Mouse (Mus musculus): ENCODE measurements around the gene Bmyc. TPM values are rescaled to one million over a fixed set of nuclear protein-coding genes. Genes with fewer than 3 reads are reported as not detected.
"Not testable (repeated sequence)": the region's sequence is repeated elsewhere in the genome, so short reads cannot be mapped to it uniquely, and the experiment has no call there.

The Bmyc gene
- total and polyA plus RNA-seq, 2 experiments from 2014 or later = 87.1 to 229 TPM

DNA sequence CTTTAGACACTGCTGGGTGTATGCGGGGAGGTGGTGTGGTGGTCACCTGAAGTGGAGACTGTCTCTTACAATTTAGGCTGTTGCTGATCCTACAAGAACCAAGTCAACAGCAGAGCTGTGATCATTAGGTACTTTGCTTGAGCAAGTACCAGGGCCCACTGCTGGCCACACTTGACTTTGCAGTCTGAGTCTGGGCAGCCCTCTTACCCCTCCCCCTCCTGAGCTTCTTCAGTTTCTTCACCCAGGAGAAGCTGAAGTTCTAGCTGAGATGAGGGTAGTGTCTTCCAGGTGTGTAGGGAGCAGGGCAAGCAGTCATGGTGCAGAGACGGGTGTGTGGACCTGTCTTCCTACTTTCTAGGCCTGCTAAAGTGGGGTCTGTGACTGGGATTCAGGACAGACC lies 1.6 kb downstream of the Bmyc start:
- ATAC-seq (ENCODE audit: low FRiP score) (no peak), DNase-seq (ENCODE audit: low spot score) (peak; percentile 68)
- H3K27me3 ChIP-seq (ENCODE audit: insufficient read depth, low read length) = no peaks in the 10 kb centered on the region
- whole genome bisulfite sequencing = 85% methylated on average over 2 of the region's 2 CpGs
- TF ChIP-seq CTCF (IDR thresholded peaks at IDR 0.05) = peak; percentile 61
- H3K4me1 ChIP-seq (ENCODE audit: insufficient read depth, low read length) = peaks cover 11% of the 10 kb centered on the region
- H3K9me3 ChIP-seq (ENCODE audit: low read length) = no peaks in the 10 kb centered on the region
- H3K36me3 ChIP-seq (ENCODE audit: insufficient read depth, low read length) = no peaks in the 10 kb centered on the region
- H3K4me3 ChIP-seq (ENCODE audit: low read depth, low read length) = peak overlapping the region; percentile 78
- peak overlapping the region; percentile 79 for H3K4me2 ChIP-seq (ENCODE audit: low read depth, low read length, poor library complexity, severe bottlenecking)
- no peak overlapping the region for H3K9ac ChIP-seq (replicated peaks; ENCODE audit: low read length, poor library complexity, severe bottlenecking)
- no peak overlapping the region for H3K27ac ChIP-seq (ENCODE audit: low read depth, low read length)

DNA sequence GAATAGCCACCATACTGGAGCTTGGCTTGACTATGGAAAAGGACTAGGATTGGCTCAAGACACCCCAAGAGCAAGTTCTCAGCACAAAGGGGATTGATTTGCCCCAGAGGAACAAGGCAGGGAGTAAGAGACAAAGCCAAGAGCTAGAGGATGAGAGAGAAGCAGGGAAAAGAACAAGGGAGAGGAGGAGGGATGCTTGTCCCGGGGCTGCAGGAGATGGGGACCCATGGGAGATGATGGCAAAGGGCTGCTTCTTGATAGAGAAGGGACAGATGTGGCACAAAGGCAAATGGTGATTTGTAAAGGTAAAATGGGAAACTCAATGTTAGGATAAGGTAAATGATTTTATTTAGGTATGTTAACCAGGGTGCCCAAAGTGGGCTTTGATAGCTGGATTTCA lies 2.5 kb downstream of the Bmyc start:
- H3K36me3 ChIP-seq (ENCODE audit: insufficient read depth, low read length); H3K27me3 ChIP-seq (ENCODE audit: insufficient read depth, low read length); H3K27ac ChIP-seq (ENCODE audit: low read depth, low read length); ATAC-seq (ENCODE audit: low FRiP score); H3K9ac ChIP-seq (replicated peaks; ENCODE audit: low read length, poor library complexity, severe bottlenecking); DNase-seq (ENCODE audit: low spot score); H3K4me3 ChIP-seq (ENCODE audit: low read depth, low read length); H3K9me3 ChIP-seq (ENCODE audit: low read length): not testable (repeated sequence)
- H3K4me1 ChIP-seq (ENCODE audit: insufficient read depth, low read length) = peaks cover 11% of the 10 kb centered on the region
- peak overlapping the region; percentile 79 for H3K4me2 ChIP-seq (ENCODE audit: low read depth, low read length, poor library complexity, severe bottlenecking)
- WGBS = 93% methylated on average over 1 of the region's 1 CpGs

DNA sequence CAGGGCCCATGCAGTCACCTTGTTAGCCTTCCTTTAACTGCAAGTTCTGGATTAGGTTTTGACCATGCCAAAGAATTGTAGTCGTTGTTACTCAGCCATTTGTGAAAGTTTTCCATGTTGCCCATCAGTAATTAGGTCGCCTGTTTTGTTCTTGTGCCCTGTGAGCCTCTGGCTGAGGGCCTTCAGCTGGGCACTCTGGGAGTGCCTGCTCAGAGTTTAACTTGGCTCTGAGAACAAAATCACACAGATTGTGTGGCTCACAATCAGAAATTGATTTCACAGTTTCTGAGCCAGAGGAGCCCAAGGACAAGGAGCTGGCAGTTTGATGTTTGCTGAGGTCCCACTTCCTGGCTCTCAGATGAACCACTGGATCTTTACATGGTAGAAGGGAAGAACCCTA lies 3.3 kb downstream of the Bmyc start:
- ATAC-seq (ENCODE audit: low FRiP score); H3K27ac ChIP-seq (ENCODE audit: low read depth, low read length); DNase-seq (ENCODE audit: low spot score); H3K9me3 ChIP-seq (ENCODE audit: low read length); H3K9ac ChIP-seq (replicated peaks; ENCODE audit: low read length, poor library complexity, severe bottlenecking); H3K27me3 ChIP-seq (ENCODE audit: insufficient read depth, low read length); H3K36me3 ChIP-seq (ENCODE audit: insufficient read depth, low read length); H3K4me3 ChIP-seq (ENCODE audit: low read depth, low read length); H3K4me2 ChIP-seq (ENCODE audit: low read depth, low read length, poor library complexity, severe bottlenecking): not testable (repeated sequence)
- WGBS = 64% methylated on average over 2 of the region's 2 CpGs
- peaks cover 11% of the 10 kb centered on the region for H3K4me1 ChIP-seq (ENCODE audit: insufficient read depth, low read length)

DNA sequence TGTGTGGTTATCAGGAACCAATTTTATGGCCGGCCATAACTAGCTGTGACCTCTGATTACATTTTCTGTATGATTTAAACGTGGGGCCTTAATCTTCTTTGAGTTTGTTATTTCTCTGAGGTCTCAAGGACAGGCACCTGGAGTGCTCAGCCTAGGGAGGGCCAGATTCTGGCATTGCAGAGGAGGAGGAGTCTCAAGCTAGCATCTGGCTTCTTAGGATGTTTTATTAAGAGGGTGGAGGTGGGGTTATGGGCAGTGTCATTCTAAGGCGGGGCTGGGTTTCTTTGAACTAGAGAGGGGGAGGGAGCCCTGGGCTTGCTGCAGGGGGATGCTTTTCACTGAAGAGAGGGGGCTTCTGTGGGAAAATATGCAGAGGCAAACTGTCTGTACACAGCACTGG lies 5.1 kb downstream of the Bmyc start:
- not testable (repeated sequence) for H3K27me3 ChIP-seq (ENCODE audit: insufficient read depth, low read length); H3K4me3 ChIP-seq (ENCODE audit: low read depth, low read length); H3K27ac ChIP-seq (ENCODE audit: low read depth, low read length); H3K9me3 ChIP-seq (ENCODE audit: low read length); H3K4me2 ChIP-seq (ENCODE audit: low read depth, low read length, poor library complexity, severe bottlenecking); H3K9ac ChIP-seq (replicated peaks; ENCODE audit: low read length, poor library complexity, severe bottlenecking); DNase-seq (ENCODE audit: low spot score); ATAC-seq (ENCODE audit: low FRiP score); H3K36me3 ChIP-seq (ENCODE audit: insufficient read depth, low read length)
- H3K4me1 ChIP-seq (ENCODE audit: insufficient read depth, low read length) = peaks cover 11% of the 10 kb centered on the region
- WGBS = 33% methylated on average over 3 of the region's 3 CpGs

DNA sequence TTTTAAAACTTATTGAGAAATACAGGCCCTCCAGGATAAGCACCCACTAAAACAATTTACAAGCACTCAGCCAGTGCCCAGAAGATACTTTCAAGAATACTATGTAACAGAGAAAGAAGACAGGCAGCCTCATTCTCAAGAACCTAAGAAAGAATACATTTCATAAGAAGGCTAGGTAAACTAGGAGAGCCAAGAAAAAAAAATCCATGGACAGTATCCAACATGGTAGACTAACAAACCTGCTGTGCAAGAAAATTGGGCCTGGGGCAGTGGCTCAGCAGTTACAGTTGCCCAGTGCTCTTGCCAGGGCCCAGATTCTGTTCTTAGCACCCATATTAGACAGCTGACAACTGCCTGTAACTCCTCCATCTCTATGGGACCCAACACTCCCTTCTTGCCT lies 10.7 kb downstream of the Bmyc start:
- no peak for TF ChIP-seq CTCF (IDR thresholded peaks at IDR 0.05)
- ATAC-seq (ENCODE audit: low FRiP score) (no peak), DNase-seq (ENCODE audit: low spot score) (no peak)
- H3K9me3 ChIP-seq (ENCODE audit: low read length) = no peaks in the 10 kb centered on the region
- H3K36me3 ChIP-seq (ENCODE audit: insufficient read depth, low read length) = no peaks in the 10 kb centered on the region
- H3K4me3 ChIP-seq (ENCODE audit: low read depth, low read length) = no peak overlapping the region
- H3K27me3 ChIP-seq (ENCODE audit: insufficient read depth, low read length) = no peaks in the 10 kb centered on the region
- H3K27ac ChIP-seq (ENCODE audit: low read depth, low read length) = no peak overlapping the region
- no peaks in the 10 kb centered on the region for H3K4me1 ChIP-seq (ENCODE audit: insufficient read depth, low read length)
- H3K9ac ChIP-seq (replicated peaks; ENCODE audit: low read length, poor library complexity, severe bottlenecking) = no peak overlapping the region
- H3K4me2 ChIP-seq (ENCODE audit: low read depth, low read length, poor library complexity, severe bottlenecking) = no peak overlapping the region

DNA sequence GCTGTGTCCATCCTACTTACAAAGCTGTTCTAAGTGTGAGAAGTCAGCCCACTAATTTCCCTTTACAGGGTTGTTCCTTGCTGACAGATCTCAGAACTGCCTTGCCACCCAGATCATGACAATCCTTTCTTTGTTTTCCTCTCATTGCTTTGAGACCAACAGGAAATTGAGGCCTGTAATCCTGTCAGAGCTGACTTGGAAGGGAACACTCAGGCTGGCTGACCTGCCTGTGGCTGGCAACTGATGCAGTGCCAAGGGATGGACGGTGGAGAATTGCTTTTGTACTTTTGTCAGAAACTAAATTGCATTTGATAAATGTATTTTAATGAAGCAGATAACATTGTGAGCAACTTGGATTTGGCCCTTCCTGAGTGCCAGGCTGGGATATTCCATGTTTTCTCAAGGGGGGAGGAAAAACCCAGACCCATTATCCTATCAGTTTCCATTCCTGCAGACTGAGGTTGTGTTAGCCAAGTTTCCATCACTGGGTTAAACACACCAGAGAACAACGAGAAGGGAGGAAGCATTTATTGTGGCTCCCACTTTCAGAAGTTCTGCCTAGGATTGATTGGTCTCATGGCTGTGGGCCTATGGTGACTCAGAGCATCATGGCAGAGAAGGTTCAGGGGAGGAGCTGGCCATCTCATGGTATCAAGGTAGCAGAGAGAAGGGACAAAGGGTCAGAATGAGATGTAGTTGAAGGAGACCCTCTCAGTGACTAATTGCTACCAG lies 26.8 kb downstream of the Bmyc start:
- TF ChIP-seq CTCF (IDR thresholded peaks at IDR 0.05) = no peak
- Histone ChIP-seq H3K36me3 (ENCODE audit: insufficient read depth, low read length) (no peaks in the 10 kb centered on the region), H3K27me3 (ENCODE audit: insufficient read depth, low read length) (no peaks in the 10 kb centered on the region), H3K4me1 (ENCODE audit: insufficient read depth, low read length) (no peaks in the 10 kb centered on the region), H3K9ac (replicated peaks; ENCODE audit: low read length, poor library complexity, severe bottlenecking) (no peak overlapping the region), H3K4me3 (ENCODE audit: low read depth, low read length) (no peak overlapping the region), H3K4me2 (ENCODE audit: low read depth, low read length, poor library complexity, severe bottlenecking) (no peak overlapping the region), H3K27ac (ENCODE audit: low read depth, low read length) (no peak overlapping the region), H3K9me3 (ENCODE audit: low read length) (no peaks in the 10 kb centered on the region)
- no peak for DNase-seq (ENCODE audit: low spot score)
- WGBS = 57% methylated on average over 2 of the region's 2 CpGs
- ATAC-seq (ENCODE audit: low FRiP score) = no peak

DNA sequence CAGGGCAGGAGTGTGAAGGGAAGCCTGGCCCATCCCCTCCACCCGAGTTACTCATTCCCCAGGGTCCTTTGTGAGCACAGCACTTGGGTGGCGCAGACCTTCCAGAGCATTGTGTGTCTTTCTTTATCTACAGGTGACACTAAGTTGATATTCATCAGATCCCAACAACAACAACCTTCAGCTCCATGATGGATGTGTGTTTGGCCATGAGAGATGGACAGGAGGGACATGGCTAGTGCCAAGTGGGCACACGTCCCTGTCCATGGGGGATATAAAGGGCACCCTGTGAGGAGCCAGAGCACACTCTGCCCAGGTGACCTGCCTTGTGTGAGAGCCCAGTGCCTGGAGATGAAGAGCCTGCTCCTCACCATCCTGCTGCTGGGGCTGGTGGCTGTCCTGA lies 30.2 kb downstream of the Bmyc start, which contains the start of gene Obp2b:
Gene Obp2b (plus strand): TSS at position 301 of the 400 bp plus-strand sequence.
- ATAC-seq (ENCODE audit: low FRiP score); DNase-seq (ENCODE audit: low spot score); H3K27me3 ChIP-seq (ENCODE audit: insufficient read depth, low read length); H3K36me3 ChIP-seq (ENCODE audit: insufficient read depth, low read length); H3K27ac ChIP-seq (ENCODE audit: low read depth, low read length); H3K4me2 ChIP-seq (ENCODE audit: low read depth, low read length, poor library complexity, severe bottlenecking); H3K9me3 ChIP-seq (ENCODE audit: low read length); H3K9ac ChIP-seq (replicated peaks; ENCODE audit: low read length, poor library complexity, severe bottlenecking); H3K4me1 ChIP-seq (ENCODE audit: insufficient read depth, low read length); H3K4me3 ChIP-seq (ENCODE audit: low read depth, low read length): not testable (repeated sequence)
- 81% methylated on average over 3 of the region's 3 CpGs for WGBS
